Mouse (Mus musculus): ENCODE measurements around the gene Creb3l1. TPM values are rescaled to one million over a fixed set of nuclear protein-coding genes. Genes with fewer than 3 reads are reported as not detected.

Gene Creb3l1
- polyA plus RNA-seq (2015; fragmentation: Nextera tagmentation; extraction: Ambion mirVana) = 1.3 and 1.9 TPM in 2 replicates

DNA sequence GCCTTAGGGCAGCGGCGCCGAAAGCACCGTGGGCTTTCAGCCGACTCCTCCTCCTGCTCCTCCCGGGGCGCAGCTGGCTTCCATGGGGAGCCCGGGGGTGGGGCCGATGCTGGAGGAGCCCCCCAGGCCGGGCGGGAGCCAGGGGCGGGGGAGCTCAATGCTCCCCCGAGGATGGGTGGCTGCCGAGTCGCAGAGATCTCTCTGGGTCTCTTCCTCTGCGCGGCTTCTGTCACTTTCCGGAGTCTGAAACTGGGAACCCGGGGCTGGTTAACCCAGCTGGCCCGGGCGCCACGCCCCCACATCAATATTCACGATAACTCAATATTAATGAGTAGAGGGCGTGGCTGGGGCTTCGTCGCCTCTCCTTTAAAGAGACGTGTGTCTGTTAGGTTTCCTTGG lies at the start of gene Creb3l1:
Gene Creb3l1, minus strand, starts transcription at position 229 of the 399 bp plus-strand sequence.
- Histone ChIP-seq H3K4me3 (replicated peaks; ENCODE audit: low read length) (peak within 1 kb of the TSS; percentile 68), H3K4me1 (replicated peaks; ENCODE audit: control insufficient read depth, insufficient read depth, low read length) (peaks cover 9% of the 10 kb centered on the region), H3K27me3 (replicated peaks; ENCODE audit: control insufficient read depth, insufficient read depth, low read length) (peaks cover 2% of the 10 kb centered on the region; the same call in 1 of the 2 replicates), H3K27ac (ENCODE audit: low read length) (no peak within 1 kb of the TSS), H3K9me3 (ENCODE audit: control insufficient read depth, low read length) (no peaks in the 10 kb centered on the region), H3K36me3 (ENCODE audit: control insufficient read depth, insufficient read depth) (no peaks in the 10 kb centered on the region), H3K4me2 (ENCODE audit: low read length) (peak within 1 kb of the TSS; percentile 80), H3K9ac (replicated peaks; ENCODE audit: low read depth, low read length) (peak within 1 kb of the TSS; percentile 67)
- ATAC-seq = peak; percentile 80
- under 1% methylated on average over 21 of the region's 27 CpGs for WGBS

DNA sequence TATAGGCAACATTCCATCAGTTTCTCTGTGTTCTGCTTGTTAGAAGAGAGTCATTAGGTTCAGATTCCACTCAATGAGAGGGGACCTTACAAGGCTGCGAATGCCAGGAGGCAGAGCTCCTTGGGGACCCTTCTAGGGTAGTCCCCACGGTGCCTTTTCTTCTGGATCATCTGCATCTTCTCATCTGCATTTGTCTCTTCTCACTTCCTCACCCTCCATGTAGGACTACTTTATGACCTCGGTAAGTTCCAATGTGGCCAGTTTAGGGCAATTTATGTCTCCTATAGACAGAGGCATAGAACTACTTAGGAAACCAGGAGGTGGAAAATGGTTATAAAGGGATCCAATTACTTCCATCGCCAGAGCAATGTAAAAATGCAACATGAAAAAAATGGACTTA lies 46.8 kb upstream of the Creb3l1 start:
- Histone ChIP-seq H3K36me3 (ENCODE audit: control insufficient read depth, insufficient read depth) (no peaks in the 10 kb centered on the region), H3K9me3 (ENCODE audit: control insufficient read depth, low read length) (no peaks in the 10 kb centered on the region), H3K9ac (replicated peaks; ENCODE audit: low read depth, low read length) (no peak overlapping the region), H3K27me3 (replicated peaks; ENCODE audit: control insufficient read depth, insufficient read depth, low read length) (no peaks in the 10 kb centered on the region), H3K4me1 (replicated peaks; ENCODE audit: control insufficient read depth, insufficient read depth, low read length) (peaks cover 3% of the 10 kb centered on the region; the same call in 1 of the 2 replicates), H3K4me3 (replicated peaks; ENCODE audit: low read length) (no peak overlapping the region), H3K27ac (ENCODE audit: low read length) (no peak overlapping the region), H3K4me2 (ENCODE audit: low read length) (no peak overlapping the region)
- no peak for ATAC-seq
- 72% methylated on average over 4 of the region's 4 CpGs for WGBS

DNA sequence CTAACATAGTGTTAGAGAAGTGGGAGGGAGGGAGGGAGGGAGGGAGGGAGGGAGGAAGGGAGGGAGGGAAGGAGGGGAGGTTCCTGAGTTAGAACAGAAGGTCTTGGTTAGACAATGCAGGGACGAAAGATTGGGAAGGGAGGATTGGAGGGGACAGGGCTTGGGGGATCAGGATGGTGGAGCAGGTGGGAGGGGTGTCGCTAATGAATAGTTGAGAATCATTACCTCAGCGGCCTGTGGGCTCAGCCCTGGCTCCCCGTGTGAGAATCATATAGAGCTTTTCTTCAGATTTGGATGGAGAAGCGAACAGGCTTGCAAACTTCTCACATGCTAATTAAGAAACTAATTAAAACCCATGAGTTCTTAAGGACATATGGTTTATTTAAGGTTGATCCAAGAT lies 45.3 kb upstream of the Creb3l1 start:
- H3K27ac ChIP-seq (ENCODE audit: low read length) = no peak overlapping the region
- ATAC-seq = peak; percentile 66
- 0 out of 2 replicates have a peak, but pooled peaks cover 2% of the 10 kb centered on the region for H3K4me1 ChIP-seq (replicated peaks; ENCODE audit: control insufficient read depth, insufficient read depth, low read length)
- H3K27me3 ChIP-seq (replicated peaks; ENCODE audit: control insufficient read depth, insufficient read depth, low read length) = no peaks in the 10 kb centered on the region
- 33% methylated on average over 5 of the region's 5 CpGs for WGBS
- H3K4me2 ChIP-seq (ENCODE audit: low read length) = no peak overlapping the region
- no peaks in the 10 kb centered on the region for H3K36me3 ChIP-seq (ENCODE audit: control insufficient read depth, insufficient read depth)
- H3K9ac ChIP-seq (replicated peaks; ENCODE audit: low read depth, low read length) = no peak overlapping the region
- no peak overlapping the region for H3K4me3 ChIP-seq (replicated peaks; ENCODE audit: low read length)
- no peaks in the 10 kb centered on the region for H3K9me3 ChIP-seq (ENCODE audit: control insufficient read depth, low read length)

DNA sequence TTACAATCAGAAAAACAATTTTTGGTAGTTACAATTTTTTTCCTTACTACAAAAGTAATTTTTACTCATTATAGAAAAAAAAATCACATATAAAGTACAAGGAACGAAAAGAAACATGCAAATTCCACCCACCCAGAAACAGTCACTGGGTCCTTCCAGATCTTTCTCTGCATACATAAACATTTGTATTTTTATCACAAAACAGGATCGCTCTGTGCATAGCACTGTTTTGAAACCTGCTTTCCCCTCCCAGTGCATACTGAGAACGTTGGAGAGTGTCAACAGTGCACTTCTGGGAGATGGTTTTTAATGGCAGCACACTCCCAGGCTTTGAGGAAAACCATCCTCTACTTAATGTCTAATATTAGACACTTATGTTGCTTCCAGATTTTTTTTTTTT lies 43.3 kb upstream of the Creb3l1 start:
- no peak overlapping the region for H3K9ac ChIP-seq (replicated peaks; ENCODE audit: low read depth, low read length)
- ATAC-seq = no peak
- 61% methylated on average over 3 of the region's 3 CpGs for WGBS
- no peaks in the 10 kb centered on the region for H3K36me3 ChIP-seq (ENCODE audit: control insufficient read depth, insufficient read depth)
- H3K4me1 ChIP-seq (replicated peaks; ENCODE audit: control insufficient read depth, insufficient read depth, low read length) = 0 out of 2 replicates have a peak, but pooled peaks cover 2% of the 10 kb centered on the region
- H3K27me3 ChIP-seq (replicated peaks; ENCODE audit: control insufficient read depth, insufficient read depth, low read length) = no peaks in the 10 kb centered on the region
- no peak overlapping the region for H3K27ac ChIP-seq (ENCODE audit: low read length)
- H3K4me2 ChIP-seq (ENCODE audit: low read length) = no peak overlapping the region
- no peaks in the 10 kb centered on the region for H3K9me3 ChIP-seq (ENCODE audit: control insufficient read depth, low read length)
- H3K4me3 ChIP-seq (replicated peaks; ENCODE audit: low read length) = no peak overlapping the region

DNA sequence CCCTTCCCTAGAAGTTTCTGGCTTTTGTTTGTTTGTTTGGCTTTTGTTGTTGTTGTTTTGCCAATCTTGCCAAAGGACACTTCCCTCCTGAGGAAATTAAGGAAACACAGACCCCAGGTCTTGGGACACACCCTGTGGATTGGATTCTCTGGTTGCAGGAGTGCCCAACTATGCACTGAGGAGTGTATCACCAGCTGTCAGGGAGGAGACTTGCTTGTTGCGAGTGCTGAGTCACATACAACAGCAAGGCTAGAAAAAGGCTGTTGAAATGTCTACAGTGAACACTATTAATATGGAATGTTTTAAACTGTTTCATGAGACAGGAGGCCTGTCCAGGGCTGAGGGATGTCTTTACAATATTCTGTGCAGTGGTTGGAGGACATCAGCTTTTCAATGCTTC lies 42.6 kb upstream of the Creb3l1 start:
- Histone ChIP-seq H3K4me1 (replicated peaks; ENCODE audit: control insufficient read depth, insufficient read depth, low read length) (0 out of 2 replicates have a peak, but pooled peaks cover 2% of the 10 kb centered on the region), H3K36me3 (ENCODE audit: control insufficient read depth, insufficient read depth) (no peaks in the 10 kb centered on the region), H3K9ac (replicated peaks; ENCODE audit: low read depth, low read length) (no peak overlapping the region), H3K27ac (ENCODE audit: low read length) (no peak overlapping the region), H3K9me3 (ENCODE audit: control insufficient read depth, low read length) (no peaks in the 10 kb centered on the region), H3K4me2 (ENCODE audit: low read length) (no peak overlapping the region), H3K27me3 (replicated peaks; ENCODE audit: control insufficient read depth, insufficient read depth, low read length) (no peaks in the 10 kb centered on the region), H3K4me3 (replicated peaks; ENCODE audit: low read length) (no peak overlapping the region)
- 58% methylated on average over 1 of the region's 1 CpGs for WGBS
- ATAC-seq = no peak

DNA sequence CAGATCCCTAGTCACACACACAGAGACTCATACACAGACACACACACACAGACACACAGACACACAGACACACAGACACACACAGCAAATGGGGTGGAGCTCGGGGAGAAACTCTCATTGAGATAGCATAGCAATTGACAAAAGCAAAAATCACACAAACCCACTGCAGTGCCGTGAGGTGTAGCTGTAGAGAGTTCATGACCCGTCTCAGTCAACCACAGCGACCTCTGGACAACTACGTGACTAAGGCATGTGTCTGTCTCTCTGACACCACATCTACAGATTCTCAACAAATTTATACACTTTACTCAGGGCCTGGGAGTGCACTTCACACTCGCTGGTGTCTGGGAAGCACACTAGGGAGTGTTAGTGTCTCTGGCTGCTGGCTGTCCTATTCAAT lies 41.6 kb upstream of the Creb3l1 start:
- Histone ChIP-seq H3K9me3 (ENCODE audit: control insufficient read depth, low read length) (no peaks in the 10 kb centered on the region), H3K27me3 (replicated peaks; ENCODE audit: control insufficient read depth, insufficient read depth, low read length) (no peaks in the 10 kb centered on the region), H3K36me3 (ENCODE audit: control insufficient read depth, insufficient read depth) (no peaks in the 10 kb centered on the region), H3K4me2 (ENCODE audit: low read length) (no peak overlapping the region), H3K4me1 (replicated peaks; ENCODE audit: control insufficient read depth, insufficient read depth, low read length) (0 out of 2 replicates have a peak, but pooled peaks cover 2% of the 10 kb centered on the region), H3K4me3 (replicated peaks; ENCODE audit: low read length) (no peak overlapping the region), H3K27ac (ENCODE audit: low read length) (no peak overlapping the region), H3K9ac (replicated peaks; ENCODE audit: low read depth, low read length) (no peak overlapping the region)
- no peak for ATAC-seq
- 72% methylated on average over 6 of the region's 6 CpGs for WGBS

DNA sequence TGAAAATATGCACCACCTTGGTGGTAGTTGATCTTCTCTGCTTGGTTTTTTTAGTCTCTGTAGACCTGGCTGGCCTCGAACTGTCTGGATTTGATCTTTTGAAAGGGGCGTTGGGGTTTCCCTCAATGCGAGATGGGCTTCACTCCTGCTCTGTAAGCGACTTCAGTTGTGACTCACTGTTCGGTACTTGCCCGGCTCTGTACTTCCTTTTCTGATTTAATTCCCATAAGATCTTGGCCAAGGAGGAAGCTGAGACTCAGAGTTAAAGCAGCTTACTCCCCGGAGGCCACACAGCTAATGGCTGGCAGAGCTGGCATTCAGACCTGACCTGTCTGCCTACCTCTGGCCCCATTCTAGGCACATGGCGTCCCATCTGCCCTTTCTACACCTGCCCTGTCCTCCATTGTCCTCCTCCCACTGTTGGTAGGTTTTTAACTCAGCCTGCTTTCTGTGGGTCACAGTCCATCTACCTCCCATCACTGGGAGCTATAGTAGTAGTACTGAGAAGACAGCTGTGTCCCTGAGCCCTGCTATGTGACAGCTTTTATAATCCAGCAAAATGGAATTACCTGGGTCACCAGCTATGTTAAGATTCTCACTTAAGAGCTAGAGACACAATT lies 41.1 kb upstream of the Creb3l1 start:
- H3K27ac ChIP-seq (ENCODE audit: low read length) = no peak overlapping the region
- H3K4me2 ChIP-seq (ENCODE audit: low read length) = no peak overlapping the region
- H3K9ac ChIP-seq (replicated peaks; ENCODE audit: low read depth, low read length) = no peak overlapping the region
- H3K9me3 ChIP-seq (ENCODE audit: control insufficient read depth, low read length) = no peaks in the 10 kb centered on the region
- no peaks in the 10 kb centered on the region for H3K36me3 ChIP-seq (ENCODE audit: control insufficient read depth, insufficient read depth)
- 0 out of 2 replicates have a peak, but pooled peaks cover 3% of the 10 kb centered on the region for H3K4me1 ChIP-seq (replicated peaks; ENCODE audit: control insufficient read depth, insufficient read depth, low read length)
- no peak for ATAC-seq
- no peak overlapping the region for H3K4me3 ChIP-seq (replicated peaks; ENCODE audit: low read length)
- no peaks in the 10 kb centered on the region for H3K27me3 ChIP-seq (replicated peaks; ENCODE audit: control insufficient read depth, insufficient read depth, low read length)
- 85% methylated on average over 8 of the region's 8 CpGs for whole genome bisulfite sequencing

DNA sequence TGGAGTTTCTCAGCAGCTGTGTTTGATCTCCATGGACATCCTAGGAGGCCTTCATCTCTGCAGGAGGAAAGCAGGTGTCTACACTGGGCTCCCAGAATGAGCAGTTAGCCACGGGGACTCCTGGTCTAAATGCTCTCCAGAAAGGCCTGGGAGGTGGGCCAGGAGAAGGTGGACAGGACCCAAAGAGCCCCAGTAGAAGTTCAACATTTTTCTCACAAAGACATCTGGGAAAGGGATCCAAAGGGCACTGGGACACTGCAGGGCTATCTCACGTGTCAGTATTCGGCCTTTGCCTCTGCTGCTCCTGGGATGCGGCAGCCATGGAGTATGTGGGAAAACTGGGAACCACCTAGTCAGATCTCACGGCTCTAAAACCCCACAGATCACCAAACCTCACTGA lies 38.8 kb upstream of the Creb3l1 start:
- 72% methylated on average over 5 of the region's 5 CpGs for WGBS
- no peak for ATAC-seq
- H3K4me2 ChIP-seq (ENCODE audit: low read length) = no peak overlapping the region
- no peaks in the 10 kb centered on the region for H3K36me3 ChIP-seq (ENCODE audit: control insufficient read depth, insufficient read depth)
- no peak overlapping the region for H3K4me3 ChIP-seq (replicated peaks; ENCODE audit: low read length)
- no peak overlapping the region for H3K9ac ChIP-seq (replicated peaks; ENCODE audit: low read depth, low read length)
- H3K27me3 ChIP-seq (replicated peaks; ENCODE audit: control insufficient read depth, insufficient read depth, low read length) = no peaks in the 10 kb centered on the region
- H3K9me3 ChIP-seq (ENCODE audit: control insufficient read depth, low read length) = no peaks in the 10 kb centered on the region
- H3K27ac ChIP-seq (ENCODE audit: low read length) = no peak overlapping the region
- H3K4me1 ChIP-seq (replicated peaks; ENCODE audit: control insufficient read depth, insufficient read depth, low read length) = peaks cover 11% of the 10 kb centered on the region; the same call in 1 of the 2 replicates

DNA sequence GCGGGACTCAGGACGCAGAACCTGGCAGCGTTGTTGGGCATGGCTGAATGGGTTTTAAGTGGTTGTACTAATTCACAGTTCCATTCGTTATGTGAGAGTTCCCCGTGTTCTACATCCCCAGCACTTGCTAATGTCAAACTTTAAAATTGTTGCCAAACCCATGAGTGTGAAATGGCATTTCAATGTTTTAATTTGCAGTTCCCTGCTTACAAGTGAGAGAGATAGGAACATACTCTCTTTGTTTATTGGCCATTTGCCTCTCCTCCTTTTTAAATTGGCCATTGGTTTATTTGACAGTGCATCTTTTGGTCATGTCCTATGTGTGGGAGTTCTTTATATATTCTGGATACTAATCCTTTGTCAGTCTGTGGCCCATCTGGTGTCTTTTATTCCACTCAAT lies 37.0 kb upstream of the Creb3l1 start:
- Histone ChIP-seq H3K4me1 (replicated peaks; ENCODE audit: control insufficient read depth, insufficient read depth, low read length) (peaks cover 12% of the 10 kb centered on the region), H3K9ac (replicated peaks; ENCODE audit: low read depth, low read length) (no peak overlapping the region), H3K27ac (ENCODE audit: low read length) (no peak overlapping the region), H3K4me3 (replicated peaks; ENCODE audit: low read length) (no peak overlapping the region), H3K27me3 (replicated peaks; ENCODE audit: control insufficient read depth, insufficient read depth, low read length) (no peaks in the 10 kb centered on the region), H3K36me3 (ENCODE audit: control insufficient read depth, insufficient read depth) (no peaks in the 10 kb centered on the region), H3K4me2 (ENCODE audit: low read length) (no peak overlapping the region), H3K9me3 (ENCODE audit: control insufficient read depth, low read length) (no peaks in the 10 kb centered on the region)
- 54% methylated on average over 5 of the region's 5 CpGs for WGBS
- ATAC-seq = no peak

Measured in forebrain, embryonic 16.5 days (tissue).